In genomic region chr13:98572581-98573260, GRCm38 (mm10) we compare ENCODE assay signal across 8 mouse cellular contexts.
DNase-seq lines count a peak whose midpoint lies in the region; ATAC-seq and TF ChIP-seq lines count a peak whose summit lies in the region.

No protein-coding gene starts in this region.

- no peak for ATAC-seq in heart, embryonic 12.5 days (ENCODE audit: insufficient number of reproducible peaks, low FRiP score)
- ATAC-seq in liver, embryonic 12.5 days = no peak

- peak overlapping the region; percentile 6; the same call in 1 of the 2 replicates for H3K9ac ChIP-seq in ES-E14 (ENCODE audit: insufficient read depth, low read depth, low read length, poor library complexity, severe bottlenecking)
- peak overlapping the region; percentile 66 for H3K9ac ChIP-seq in heart, embryonic 12.5 days
- H3K9ac ChIP-seq in liver, embryonic 12.5 days = no peak overlapping the region

- no peak overlapping the region for H3K27ac ChIP-seq in ES-E14 (ENCODE audit: insufficient read depth, low read depth, low read length, poor library complexity, severe bottlenecking)
- no peak overlapping the region for H3K27ac ChIP-seq in heart, embryonic 12.5 days (ENCODE audit: poor library complexity, severe bottlenecking)
- no peak overlapping the region for H3K27ac ChIP-seq in liver, embryonic 12.5 days

- no peaks in the 10 kb centered on the region for H3K9me3 ChIP-seq in ES-E14 (ENCODE audit: control insufficient read depth, insufficient read depth, low read depth, low read length)
- H3K9me3 ChIP-seq in heart, embryonic 12.5 days (replicated peaks) = no peaks in the 10 kb centered on the region
- H3K9me3 ChIP-seq in liver, embryonic 12.5 days (replicated peaks) = no peaks in the 10 kb centered on the region

- H3K4me1 ChIP-seq in ES-E14 (ENCODE audit: control insufficient read depth in 2 of 2, insufficient read depth in 2 of 2, low read length in 2 of 2, poor library complexity in 1 of 2) = peaks cover 0 to 7% of the 10 kb centered on the region in 2 experiments; a peak in 1 of 4 replicates
- H3K4me1 ChIP-seq in heart, embryonic 12.5 days (replicated peaks) = peaks cover 16% of the 10 kb centered on the region
- H3K4me1 ChIP-seq in liver, embryonic 12.5 days = 0 out of 2 replicates have a peak, but pooled peaks cover 7% of the 10 kb centered on the region

- WGBS in heart, embryonic 12.5 days = under 1% methylated on average over 50 of the region's 50 CpGs
- WGBS in liver, embryonic 12.5 days (ENCODE audit: insufficient replicate concordance) = 2% methylated on average over 50 of the region's 50 CpGs

- H3K27me3 ChIP-seq in heart, embryonic 12.5 days (replicated peaks) = peaks cover 45% of the 10 kb centered on the region
- peaks cover 63% of the 10 kb centered on the region for H3K27me3 ChIP-seq in liver, embryonic 12.5 days (replicated peaks)

- peak overlapping the region; percentile 89 for H3K4me2 ChIP-seq in heart, embryonic 12.5 days
- peak overlapping the region; percentile 57 for H3K4me2 ChIP-seq in liver, embryonic 12.5 days

- H3K4me3 ChIP-seq in ES-E14 (ENCODE audit: insufficient read depth in 1 of 2, low read depth in 1 of 2, low read length in 2 of 2, poor library complexity in 1 of 2, severe bottlenecking in 1 of 2) = peak overlapping the region; percentile 46 to 51
- H3K4me3 ChIP-seq in heart, embryonic 12.5 days = peak overlapping the region; percentile 52
- H3K4me3 ChIP-seq in liver, embryonic 12.5 days = peak overlapping the region; percentile 30

- peak; percentile 53 to 57 for DNase-seq in cerebellum, postnatal 10 days
- no peak for DNase-seq in cerebellum, adult 8-10 months
- DNase-seq in ES-E14 (ENCODE audit: low read depth, low spot score) = no peak
- peak; percentile 58 for DNase-seq in testis, postnatal 10 days (ENCODE audit: low spot score)
- DNase-seq in urinary bladder, postnatal 25 days (ENCODE audit: low spot score) = no peak
- no peak for DNase-seq in MN1 (ENCODE audit: low spot score)

- no peaks in the 10 kb centered on the region for H3K36me3 ChIP-seq in ES-E14 (ENCODE audit: control insufficient read depth, insufficient read depth, low read length, poor library complexity, severe bottlenecking)
- no peaks in the 10 kb centered on the region for H3K36me3 ChIP-seq in heart, embryonic 12.5 days
- H3K36me3 ChIP-seq in liver, embryonic 12.5 days = no peaks in the 10 kb centered on the region

- in situ Hi-C loops in ES-E14 (cut with MboI; ENCODE audit: low sequenced_read_pairs in 2 of 2, unreplicated experiment in 2 of 2) = no loop called here

TF ChIP-seq in ES-E14, 5 proteins besides CTCF, POLR2A, EP300 and RAD21:
- TF ChIP-seq ZC3H11A (IDR thresholded peaks at IDR 0.05; ENCODE audit: borderline replicate concordance, low read depth, low read length) = no peak
- no peak for TF ChIP-seq CHD2 (IDR thresholded peaks at IDR 0.05; ENCODE audit: low read depth, low read length)
- no peak for TF ChIP-seq ZNF384 (IDR thresholded peaks at IDR 0.05; ENCODE audit: low read depth, low read length)
- TF ChIP-seq HCFC1 (IDR thresholded peaks at IDR 0.05; ENCODE audit: borderline replicate concordance, insufficient read depth, low read length) = no peak
- no peak for TF ChIP-seq MAFK (IDR thresholded peaks at IDR 0.05; ENCODE audit: insufficient read depth, low read depth, low read length)

Comparison
In these comparisons a context has a peak if more than half of its experiments do, and no peak if none do; other contexts are left out.
1. DNase-seq: peak in cerebellum, postnatal 10 days (2 of 2) and testis, postnatal 10 days (single experiment); none in cerebellum, adult 8-10 months (single experiment), ES-E14 (single experiment), urinary bladder, postnatal 25 days (single experiment) and MN1 (single experiment).
2. Peak in every context shown above with its lines, with median percentiles within 50 percentile points of each other: H3K4me3 ChIP-seq.